13 mouse cellular contexts compared by ENCODE assay signal in genomic region chr1:77318597-77319127, GRCm38 (mm10).
"Had no signal": no experiment of that assay in that cellular context is flagged by ENCODE, and none has a peak within 500 bp of the region (broad histone marks: within the 10 kb centered on the region; RNA-seq: fewer than 3 reads in every experiment).

No protein-coding gene starts in this region.

- ATAC-seq: liver, postnatal 0 days had no signal

- H3K27ac ChIP-seq: hindbrain, embryonic 15.5 days; layer of hippocampus, adult 2 months; limb, embryonic 10.5 days; limb, embryonic 13.5 days; liver, embryonic 14.5 days had no signal

- H3K36me3 ChIP-seq: hindbrain, embryonic 15.5 days; limb, embryonic 10.5 days; limb, embryonic 13.5 days had no signal

- H3K9me3 ChIP-seq: hindbrain, embryonic 15.5 days; limb, embryonic 10.5 days; limb, embryonic 13.5 days had no signal

- H3K4me1 ChIP-seq: hindbrain, embryonic 15.5 days; limb, embryonic 13.5 days had no signal

- DNase-seq: kidney, adult 8-10 months; kidney, postnatal 25 days; layer of hippocampus, adult 9-11 months; liver; liver, postnatal 0 days; midbrain, embryonic 14.5 days; thymus, postnatal 25 days had no signal

- H3K9ac ChIP-seq: hindbrain, embryonic 15.5 days; limb, embryonic 13.5 days; liver, embryonic 14.5 days; liver, postnatal 0 days had no signal

- H3K4me3 ChIP-seq: hindbrain, embryonic 15.5 days; layer of hippocampus, adult 2 months; limb, embryonic 10.5 days; limb, embryonic 13.5 days had no signal

- H3K4me2 ChIP-seq: hindbrain, embryonic 15.5 days; limb, embryonic 13.5 days; midbrain, embryonic 11.5 days had no signal

- H3K27me3 ChIP-seq: hindbrain, embryonic 15.5 days; limb, embryonic 13.5 days had no signal
